Mouse (Mus musculus) forebrain, embryonic 12.5 days (tissue): ENCODE measurements around the gene Rab26. TPM values are rescaled to one million over a fixed set of nuclear protein-coding genes. Genes with fewer than 3 reads are reported as not detected.

ENCODE experiments used
- ATAC-seq: fragments of 200-750 bp; cut with Nextera tagmentation; 2 replicates; pipeline ENCODE4 v1.8.0; 2017; ENCODE audit warnings: moderate TSS enrichment; ENCODE audit not compliant: low FRiP score
- H3K27ac ChIP-seq: fragments of 300-500 bp; sonication (generic); 2 replicates; pipeline ENCODE4 v1.5.1; 2016; ENCODE audit warnings: mild to moderate bottlenecking
- H3K27me3 ChIP-seq: fragments of 300-500 bp; sonication (generic); 2 replicates; pipeline ENCODE4 v1.6.1; 2016; ENCODE audit warnings: mild to moderate bottlenecking
- H3K36me3 ChIP-seq: fragments of 300-500 bp; sonication (generic); replicated peaks from 2 replicates; pipeline ENCODE4 v1.6.1; 2016; ENCODE audit warnings: mild to moderate bottlenecking
- H3K4me1 ChIP-seq: fragments of 300-500 bp; sonication (generic); 2 replicates; pipeline ENCODE4 v1.6.1; 2016
- H3K4me2 ChIP-seq: fragments of 300-500 bp; sonication (generic); 2 replicates; pipeline ENCODE4 v1.6.1; 2016; ENCODE audit warnings: mild to moderate bottlenecking, moderate library complexity
- H3K4me3 ChIP-seq: fragments of 300-500 bp; sonication (generic); replicated peaks from 2 replicates; pipeline ENCODE4 v1.5.1; 2016; ENCODE audit warnings: mild to moderate bottlenecking
- H3K9ac ChIP-seq: fragments of 300-500 bp; sonication (generic); 2 replicates; pipeline ENCODE4 v1.6.1; 2016; ENCODE audit warnings: mild to moderate bottlenecking
- H3K9me3 ChIP-seq: fragments of 300-500 bp; sonication (generic); 2 replicates; pipeline ENCODE4 v1.6.1; 2016
- WGBS: fragments of 180-500 bp; shearing (Covaris S2); methylation state at CpG from one replicate; pipeline ENCODE4 v1.1.7; 2016; 5-methylcytosine and 5-hydroxymethylcytosine counted together
- polyA plus RNA-seq: library from polyadenylated mRNA; unstranded; fragments of >200 nt; fragmentation: Nextera tagmentation; extraction: Ambion mirVana; gene quantifications from 2 replicates; pipeline ENCODE4 v1.2.1, GENCODE M21; 2016

Gene Rab26
- polyA plus RNA-seq: 1.7 and 1.9 TPM in 2 replicates

- no peaks in the 10 kb centered on the region for H3K9me3 ChIP-seq
- H3K4me2 ChIP-seq: peak within 1 kb of the TSS; percentile 63
- H3K9ac ChIP-seq: peak within 1 kb of the TSS; percentile 55
- H3K27ac ChIP-seq: no peak within 1 kb of the TSS
- ATAC-seq: no peak
- 89% methylated on average over 8 of the region's 8 CpGs for WGBS
- H3K4me3 ChIP-seq: peak within 1 kb of the TSS; percentile 34
- peaks cover 20% of the 10 kb centered on the region for H3K36me3 ChIP-seq
- peaks cover 52% of the 10 kb centered on the region for H3K4me1 ChIP-seq
- H3K27me3 ChIP-seq: no peaks in the 10 kb centered on the region
These were observed at the start of gene Rab26 for GRCm38 (mm10) chr17:24534160-24534718. TSS of gene Rab26 (minus strand) at chr17:24534210.

GRCm38 (mm10) chr17:24580287-24580686, 46.3 kb upstream of the Rab26 start:
- no peak overlapping the region for H3K4me3 ChIP-seq
- H3K4me2 ChIP-seq: no peak overlapping the region
- no peak for ATAC-seq
- no peaks in the 10 kb centered on the region for H3K9me3 ChIP-seq
- H3K4me1 ChIP-seq: no peaks in the 10 kb centered on the region
- H3K27ac ChIP-seq: no peak overlapping the region
- no peaks in the 10 kb centered on the region for H3K27me3 ChIP-seq
- H3K9ac ChIP-seq: no peak overlapping the region
- WGBS: 95% methylated on average over 2 of the region's 2 CpGs
- peaks cover 69% of the 10 kb centered on the region for H3K36me3 ChIP-seq

GRCm38 (mm10) chr17:24579532-24579931, 45.5 kb upstream of the Rab26 start:
- Histone ChIP-seq H3K27ac (no peak overlapping the region), H3K4me1 (no peaks in the 10 kb centered on the region), H3K4me2 (no peak overlapping the region), H3K9ac (no peak overlapping the region), H3K9me3 (no peaks in the 10 kb centered on the region), H3K27me3 (no peaks in the 10 kb centered on the region), H3K4me3 (no peak overlapping the region), H3K36me3 (peaks cover 72% of the 10 kb centered on the region)
- 96% methylated on average over 3 of the region's 3 CpGs for WGBS
- ATAC-seq: no peak

- no peak overlapping the region for H3K9ac ChIP-seq
- ATAC-seq: no peak
- no peak overlapping the region for H3K27ac ChIP-seq
- H3K27me3 ChIP-seq: no peaks in the 10 kb centered on the region
- 93% methylated on average over 9 of the region's 9 CpGs for WGBS
- peaks cover 84% of the 10 kb centered on the region for H3K36me3 ChIP-seq
- no peaks in the 10 kb centered on the region for H3K9me3 ChIP-seq
- no peaks in the 10 kb centered on the region for H3K4me1 ChIP-seq
- no peak overlapping the region for H3K4me3 ChIP-seq
- no peak overlapping the region for H3K4me2 ChIP-seq
These were observed 39.8 kb upstream of the Rab26 start for GRCm38 (mm10) chr17:24573811-24574210.

- Histone ChIP-seq H3K9me3 (no peaks in the 10 kb centered on the region), H3K36me3 (peaks cover 83% of the 10 kb centered on the region), H3K9ac (no peak overlapping the region), H3K4me2 (no peak overlapping the region), H3K4me1 (no peaks in the 10 kb centered on the region), H3K27me3 (no peaks in the 10 kb centered on the region), H3K27ac (no peak overlapping the region), H3K4me3 (no peak overlapping the region)
- no peak for ATAC-seq
- 95% methylated on average over 12 of the region's 12 CpGs for WGBS
These were observed 38.7 kb upstream of the Rab26 start for GRCm38 (mm10) chr17:24572651-24573245.

GRCm38 (mm10) chr17:24569837-24570236, 35.8 kb upstream of the Rab26 start:
- no peaks in the 10 kb centered on the region for H3K9me3 ChIP-seq
- H3K27ac ChIP-seq: no peak overlapping the region
- no peak overlapping the region for H3K4me2 ChIP-seq
- 90% methylated on average over 4 of the region's 4 CpGs for WGBS
- H3K27me3 ChIP-seq: no peaks in the 10 kb centered on the region
- H3K36me3 ChIP-seq: peaks cover 81% of the 10 kb centered on the region
- no peak overlapping the region for H3K9ac ChIP-seq
- no peak overlapping the region for H3K4me3 ChIP-seq
- no peaks in the 10 kb centered on the region for H3K4me1 ChIP-seq
- no peak for ATAC-seq

GRCm38 (mm10) chr17:24567034-24567779, 33.2 kb upstream of the Rab26 start:
- Histone ChIP-seq H3K9me3 (no peaks in the 10 kb centered on the region), H3K27ac (no peak overlapping the region), H3K4me2 (no peak overlapping the region), H3K4me3 (no peak overlapping the region), H3K27me3 (no peaks in the 10 kb centered on the region), H3K9ac (no peak overlapping the region), H3K4me1 (no peaks in the 10 kb centered on the region), H3K36me3 (peaks cover 58% of the 10 kb centered on the region)
- no peak for ATAC-seq
- 86% methylated on average over 8 of the region's 8 CpGs for WGBS

- Histone ChIP-seq H3K36me3 (peaks cover 44% of the 10 kb centered on the region), H3K27ac (no peak overlapping the region), H3K27me3 (no peaks in the 10 kb centered on the region), H3K9me3 (no peaks in the 10 kb centered on the region), H3K4me1 (no peaks in the 10 kb centered on the region), H3K4me3 (no peak overlapping the region), H3K9ac (no peak overlapping the region), H3K4me2 (no peak overlapping the region)
- ATAC-seq: no peak
- WGBS: 64% methylated on average over 3 of the region's 3 CpGs
These were observed 31.8 kb upstream of the Rab26 start for GRCm38 (mm10) chr17:24565792-24566191.

- Histone ChIP-seq H3K9me3 (no peaks in the 10 kb centered on the region), H3K27ac (no peak overlapping the region), H3K9ac (no peak overlapping the region), H3K36me3 (peaks cover 37% of the 10 kb centered on the region), H3K4me3 (no peak overlapping the region), H3K4me2 (no peak overlapping the region), H3K4me1 (no peaks in the 10 kb centered on the region), H3K27me3 (no peaks in the 10 kb centered on the region)
- no peak for ATAC-seq
- WGBS: 85% methylated on average over 3 of the region's 3 CpGs
These were observed 31.1 kb upstream of the Rab26 start for GRCm38 (mm10) chr17:24565092-24565491.

GRCm38 (mm10) chr17:24564422-24564821, 30.4 kb upstream of the Rab26 start:
- Histone ChIP-seq H3K4me3 (no peak overlapping the region), H3K27me3 (no peaks in the 10 kb centered on the region), H3K9me3 (no peaks in the 10 kb centered on the region), H3K36me3 (peaks cover 30% of the 10 kb centered on the region), H3K4me1 (peaks cover 2% of the 10 kb centered on the region), H3K27ac (no peak overlapping the region), H3K9ac (no peak overlapping the region), H3K4me2 (no peak overlapping the region)
- WGBS: 94% methylated on average over 4 of the region's 4 CpGs
- no peak for ATAC-seq

- Histone ChIP-seq H3K27ac (no peak overlapping the region), H3K4me2 (no peak overlapping the region), H3K4me1 (peaks cover 10% of the 10 kb centered on the region), H3K4me3 (no peak overlapping the region), H3K36me3 (peaks cover 22% of the 10 kb centered on the region; the same call in 1 of the 2 replicates), H3K9me3 (no peaks in the 10 kb centered on the region), H3K27me3 (no peaks in the 10 kb centered on the region), H3K9ac (no peak overlapping the region)
- no peak for ATAC-seq
- 92% methylated on average over 5 of the region's 5 CpGs for WGBS
These were observed 29.6 kb upstream of the Rab26 start for GRCm38 (mm10) chr17:24563638-24564037.

GRCm38 (mm10) chr17:24561592-24561991, 27.6 kb upstream of the Rab26 start:
- WGBS: 90% methylated on average over 2 of the region's 2 CpGs

More at GRCm38 (mm10) chr17:24561592-24561991, 27.6 kb upstream of the Rab26 start:
- Histone ChIP-seq H3K9me3 (no peaks in the 10 kb centered on the region), H3K4me3 (no peak overlapping the region), H3K4me1 (peaks cover 27% of the 10 kb centered on the region), H3K4me2 (no peak overlapping the region), H3K27me3 (0 out of 2 replicates have a peak, but pooled peaks cover 3% of the 10 kb centered on the region), H3K36me3 (peaks cover 13% of the 10 kb centered on the region; the same call in 1 of the 2 replicates), H3K9ac (no peak overlapping the region), H3K27ac (no peak overlapping the region)
- ATAC-seq: no peak
